Mouse (Mus musculus) kidney, adult 2 months (tissue): ENCODE measurements around the gene Spop.

Source experiments
- CTCF ChIP-seq: fragments of 200-500 bp; conservative IDR thresholded peaks from 2 replicates; pipeline ENCODE4 v1.5.1; 2011; ENCODE audit warnings: low read depth, mild to moderate bottlenecking, control low read depth, low read length, moderate library complexity, mixed read lengths; ENCODE audit not compliant: insufficient read depth, insufficient read length
- POLR2A ChIP-seq: fragments of 200-500 bp; IDR thresholded peaks from one replicate; pipeline ENCODE4 v1.6.1; 2011; ENCODE audit warnings: low read depth, low read length, control low read depth

- TF ChIP-seq CTCF (peak; percentile 40; the same call in 1 of the 2 replicates), POLR2A (no peak)
These were observed 100.5 kb downstream of the Spop start, which contains the start of gene Nxph3 for GRCm38 (mm10) chr11:95514298-95514861.
